Mouse (Mus musculus) urinary bladder, postnatal 25 days (tissue): ENCODE measurements around the gene Pde4b.

ENCODE experiments used
- DNase-seq: peaks from one replicate; pipeline ENCODE4 v3.0.0; 2022; ENCODE audit warnings: low spot score

Gene Pde4b

DNA sequence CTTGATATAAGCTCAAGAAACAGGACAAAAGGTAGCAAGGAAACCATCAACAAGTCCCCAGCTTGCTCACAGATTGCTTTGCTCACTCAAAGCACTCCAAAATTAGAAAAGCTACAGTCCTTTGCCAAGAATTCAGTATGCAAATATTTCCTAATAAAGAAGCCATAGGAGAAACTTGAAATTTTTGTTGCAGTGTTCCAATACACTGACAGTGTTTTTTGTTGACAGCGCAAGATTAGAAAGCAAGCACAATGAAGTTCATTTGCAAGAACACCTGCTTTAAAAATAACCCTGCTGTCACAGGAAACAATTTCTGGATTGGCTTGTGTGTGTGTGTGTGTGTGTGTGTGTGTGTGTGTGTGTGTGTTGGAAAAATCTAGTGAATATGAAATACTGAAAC is 311.2 kb downstream of the Pde4b start:
- DNase-seq, result no peak

- DNase-seq, result no peak
Measured at GRCm38 (mm10) chr4:102406848-102407247, 319.5 kb downstream of the Pde4b start.

- DNase-seq, result no peak
Measured at GRCm38 (mm10) chr4:102408132-102408531, 320.8 kb downstream of the Pde4b start.

- no peak for DNase-seq
Measured at GRCm38 (mm10) chr4:102408938-102409337, 321.6 kb downstream of the Pde4b start.

GRCm38 (mm10) chr4:102413101-102413500 is 325.8 kb downstream of the Pde4b start:
- no peak for DNase-seq

DNA sequence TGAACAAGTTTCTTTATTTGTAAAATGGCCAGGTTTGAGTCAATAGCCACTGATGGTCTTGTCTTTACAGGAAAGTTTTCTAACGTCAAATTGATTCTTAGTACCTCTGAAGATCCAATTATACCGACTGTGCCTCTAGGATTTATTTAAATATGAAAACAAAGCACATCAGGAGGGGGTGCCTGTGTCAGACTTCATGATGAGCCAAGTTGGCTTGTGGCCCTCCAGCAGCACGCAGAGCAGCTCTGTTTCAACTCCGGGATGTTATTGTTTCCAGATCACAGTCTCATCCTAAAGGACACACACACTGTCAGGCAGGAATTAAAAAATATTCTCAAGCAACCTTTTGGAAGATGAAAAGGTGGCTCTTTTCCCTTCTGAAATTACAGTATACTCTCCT is 326.5 kb downstream of the Pde4b start:
- no peak for DNase-seq

DNA sequence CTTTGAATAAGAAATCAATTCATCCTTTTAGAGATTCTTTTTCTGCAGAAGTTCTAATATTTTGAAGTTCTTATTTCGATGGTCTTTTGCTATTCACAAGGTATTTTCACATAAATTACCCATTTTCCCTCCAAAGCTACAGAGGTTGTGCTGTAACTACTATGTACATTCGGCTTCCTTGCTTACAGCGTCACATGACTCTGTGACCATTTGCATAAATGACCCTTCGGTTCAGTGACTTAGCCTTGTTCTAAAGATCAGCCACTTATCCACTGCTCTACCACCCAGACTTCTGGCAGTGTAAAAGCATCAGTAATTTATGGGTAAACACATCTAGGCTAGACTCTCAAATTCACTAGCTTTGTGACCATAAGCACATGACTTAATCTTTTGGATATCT is 327.3 kb downstream of the Pde4b start:
- no peak for DNase-seq

DNA sequence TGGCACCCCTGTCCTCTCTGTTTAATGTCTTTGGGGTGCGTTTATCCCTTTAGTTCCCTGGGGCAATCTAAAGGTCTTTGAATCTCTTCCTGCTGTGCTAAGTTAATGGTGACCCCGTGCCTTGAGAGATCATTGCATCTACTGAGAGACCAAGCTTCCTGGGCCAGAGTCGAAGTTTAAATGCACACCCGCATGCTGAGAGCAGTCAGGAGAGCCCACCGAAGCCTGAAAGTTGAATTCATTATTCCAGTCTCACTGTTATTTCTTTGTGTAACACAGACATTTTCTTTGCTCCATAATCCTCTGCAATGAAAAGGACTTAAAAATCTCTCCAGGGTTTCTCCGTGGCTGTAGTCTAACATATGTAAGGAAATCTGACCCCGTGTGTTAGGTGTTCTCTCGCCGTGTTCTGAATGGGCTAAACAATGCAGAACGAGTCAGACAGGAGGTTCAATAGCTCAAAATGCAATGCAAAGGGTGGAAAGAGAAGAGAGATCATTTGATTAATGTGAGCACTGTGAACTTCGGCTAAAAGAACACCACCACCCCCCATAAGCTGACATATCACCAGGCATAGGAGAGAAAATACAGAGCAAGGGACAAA is 333.6 kb downstream of the Pde4b start:
- DNase-seq, result no peak

DNA sequence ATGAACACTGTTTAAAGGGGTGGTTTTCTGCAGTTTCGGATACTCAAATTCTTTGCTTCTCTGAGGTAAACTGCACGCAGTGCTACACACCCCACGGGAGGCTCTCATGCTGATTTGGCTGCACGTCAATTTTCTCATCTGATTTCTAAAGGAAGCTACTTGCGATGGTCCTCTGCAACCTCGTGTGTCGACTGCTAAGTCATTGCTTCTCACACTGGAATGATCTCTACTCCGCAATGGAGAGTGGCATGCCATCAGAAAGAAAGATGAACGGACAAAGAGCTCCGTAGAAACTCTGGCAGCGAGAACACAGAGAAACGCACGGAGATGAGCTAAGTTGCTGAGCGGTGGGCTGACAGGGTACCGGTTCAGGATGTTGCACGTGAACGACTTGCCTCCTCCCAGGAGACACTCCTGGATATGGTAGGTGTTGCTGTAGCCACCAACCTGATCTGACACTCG is 334.1 kb downstream of the Pde4b start:
- no peak for DNase-seq

GRCm38 (mm10) chr4:102424104-102424503 is 336.8 kb downstream of the Pde4b start:
- DNase-seq, result no peak

DNA sequence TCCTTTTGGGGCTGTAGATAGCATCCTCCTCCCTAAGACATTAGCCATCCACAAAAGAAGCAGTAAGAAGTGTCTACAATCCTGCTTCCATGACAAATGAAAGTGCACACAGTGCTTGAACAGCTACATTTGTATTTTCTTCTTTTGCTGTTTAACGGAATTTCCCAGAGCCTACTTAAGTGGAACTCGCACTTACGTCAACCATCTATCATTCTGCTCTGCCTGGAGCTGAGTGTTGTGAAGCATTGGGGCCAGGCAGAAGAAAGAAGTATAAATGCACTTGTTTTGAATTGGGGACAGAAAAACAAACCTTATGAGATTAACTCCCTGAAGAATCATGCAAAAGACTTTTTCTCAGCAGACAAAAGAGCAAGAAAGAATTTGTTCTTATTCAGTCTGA is 338.1 kb downstream of the Pde4b start:
- no peak for DNase-seq

DNA sequence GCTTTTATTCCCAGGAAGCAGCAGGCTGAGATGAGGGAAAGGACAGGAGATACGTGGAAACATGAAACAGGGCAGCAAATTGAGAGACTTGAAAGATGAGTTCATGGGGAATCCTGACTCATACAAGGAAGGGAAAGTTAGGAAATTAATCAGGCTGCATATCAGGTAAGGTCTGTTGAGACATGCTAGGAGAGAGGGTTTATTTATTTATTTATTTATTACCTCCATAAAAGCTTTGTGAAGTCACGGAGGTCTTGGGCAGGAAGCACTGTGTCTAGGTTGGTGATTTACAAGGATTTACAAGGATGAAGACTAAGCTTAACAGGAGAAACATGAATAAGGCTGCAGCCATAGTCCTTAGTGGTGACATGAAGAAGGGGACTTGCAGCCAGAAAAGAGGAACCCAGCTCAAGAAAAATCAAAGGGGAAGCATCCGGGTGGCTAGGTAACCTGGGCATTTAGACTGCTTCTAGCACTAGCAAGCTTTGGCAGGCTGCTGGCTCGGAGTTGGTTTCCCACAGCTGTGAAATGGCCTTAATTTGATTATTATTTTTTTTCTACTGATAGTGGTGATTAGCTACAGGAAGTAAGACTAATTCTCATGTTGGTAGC is 342.5 kb downstream of the Pde4b start:
- DNase-seq, result peak; percentile 15

GRCm38 (mm10) chr4:102432040-102432782 is 344.9 kb downstream of the Pde4b start:
- no peak for DNase-seq

DNA sequence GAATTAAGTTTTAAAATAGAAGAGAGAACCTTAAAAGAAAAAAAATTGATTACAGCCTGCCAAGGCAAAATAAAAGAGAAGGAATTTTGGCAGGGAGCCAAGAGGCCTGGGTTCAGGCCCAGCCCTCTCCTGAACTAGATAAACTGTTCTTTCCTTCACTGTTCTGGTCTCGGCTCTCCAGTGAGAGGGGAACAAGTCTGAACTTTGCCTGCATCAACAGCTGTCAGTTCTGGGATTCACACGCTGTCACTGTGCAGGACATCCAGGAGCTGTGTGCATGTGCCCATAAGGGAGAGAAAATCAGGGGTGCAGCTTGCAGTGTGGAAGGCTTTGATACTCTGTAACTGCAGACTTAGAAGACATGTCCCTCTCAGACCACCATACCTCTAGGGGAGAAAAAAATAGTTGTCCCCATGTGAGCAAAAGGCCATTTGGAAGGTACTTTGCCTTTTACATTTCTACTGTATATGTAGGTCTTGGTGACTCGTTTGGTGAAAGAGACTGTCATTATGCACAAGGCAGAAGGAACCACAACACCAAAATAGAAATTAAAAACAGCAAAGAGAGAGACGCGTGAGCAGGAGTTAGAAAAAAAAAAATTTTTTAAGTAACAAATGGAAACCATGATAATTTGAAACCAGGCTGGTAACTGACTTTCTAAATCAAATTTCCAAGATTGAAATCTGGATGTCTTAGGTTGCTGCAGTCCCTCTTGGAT is 352.2 kb downstream of the Pde4b start:
- DNase-seq, result peak; percentile 14

- DNase-seq, result no peak
Measured at GRCm38 (mm10) chr4:102440119-102440481, 352.8 kb downstream of the Pde4b start.

DNA sequence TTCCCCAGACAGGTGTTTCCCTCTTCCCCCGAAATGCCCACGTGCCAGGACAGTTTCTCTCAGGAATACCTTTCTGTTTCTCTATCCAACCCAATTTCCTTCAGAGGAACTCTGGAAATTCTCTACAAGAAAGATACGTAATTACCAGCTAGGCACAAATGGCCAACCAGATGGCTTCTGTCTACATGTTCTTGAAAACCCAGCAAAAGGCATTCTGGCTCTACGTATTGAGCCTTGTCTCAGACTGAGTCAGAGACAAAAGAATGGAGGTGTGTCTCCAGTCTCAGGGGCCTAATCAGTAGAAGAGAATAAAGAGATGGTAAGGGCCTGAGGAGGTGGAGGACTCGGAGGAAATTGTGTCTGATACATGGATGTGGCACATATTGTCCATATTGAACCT is 356.2 kb downstream of the Pde4b start:
- DNase-seq, result no peak

DNA sequence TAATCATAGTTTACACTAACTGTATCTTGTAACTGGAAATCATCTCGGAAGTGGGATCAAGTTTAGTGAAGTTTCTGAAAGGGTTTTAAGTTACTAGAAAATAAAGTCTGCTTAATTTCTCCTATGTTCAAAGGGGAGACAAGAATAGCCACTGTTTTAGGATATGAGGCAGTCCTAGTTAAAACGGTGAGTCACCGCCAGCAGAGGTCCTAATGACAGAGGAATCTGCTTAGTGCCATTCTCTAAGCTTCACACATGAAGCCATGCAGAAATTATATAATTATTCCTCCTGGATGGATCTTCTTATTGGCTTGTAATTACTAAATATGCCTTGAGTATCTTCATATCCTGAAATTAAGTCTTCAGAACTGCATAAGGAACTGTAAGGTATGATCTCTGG is 357.2 kb downstream of the Pde4b start:
- DNase-seq, result no peak

- DNase-seq, result no peak
Measured at GRCm38 (mm10) chr4:102446160-102446945, 359.0 kb downstream of the Pde4b start.

DNA sequence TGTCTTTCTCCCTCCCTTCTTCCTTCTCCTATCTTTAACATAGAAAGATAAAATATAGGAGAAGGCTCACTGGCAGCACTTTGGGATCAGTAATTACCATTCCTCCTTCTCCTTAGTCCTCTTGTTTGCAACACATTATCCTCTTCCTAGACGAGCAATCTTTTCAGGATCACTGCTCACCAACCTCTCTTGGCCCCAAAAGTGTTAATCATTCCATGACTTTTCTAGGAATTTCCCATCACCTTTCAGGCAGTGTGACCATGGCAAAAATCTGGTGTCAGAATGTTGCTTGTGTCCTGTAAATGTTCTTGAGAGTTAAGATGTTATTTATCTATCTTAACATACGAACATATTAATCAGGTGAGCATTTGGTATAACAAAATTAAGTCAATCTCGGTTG is 369.1 kb downstream of the Pde4b start:
- no peak for DNase-seq

GRCm38 (mm10) chr4:102459216-102459999 is 372.1 kb downstream of the Pde4b start:
- no peak for DNase-seq

- no peak for DNase-seq
Measured at GRCm38 (mm10) chr4:102478104-102478503, 390.8 kb downstream of the Pde4b start.
